Mouse (Mus musculus) lung, adult 2 months (tissue): ENCODE results near the gene Agtpbp1.

Experiments used
- CTCF ChIP-seq: fragments of 200-500 bp; IDR thresholded peaks from 2 replicates; pipeline ENCODE4 v1.5.1; 2011; ENCODE audit warnings: mild to moderate bottlenecking, low read length, control low read depth; ENCODE audit not compliant: insufficient read depth
- POLR2A ChIP-seq: fragments of 200-500 bp; IDR thresholded peaks from 2 replicates; pipeline ENCODE4 v1.6.1; 2011; ENCODE audit warnings: low read depth, mild to moderate bottlenecking, control low read depth, low read length, borderline replicate concordance; ENCODE audit errors: extremely low read depth

DNA sequence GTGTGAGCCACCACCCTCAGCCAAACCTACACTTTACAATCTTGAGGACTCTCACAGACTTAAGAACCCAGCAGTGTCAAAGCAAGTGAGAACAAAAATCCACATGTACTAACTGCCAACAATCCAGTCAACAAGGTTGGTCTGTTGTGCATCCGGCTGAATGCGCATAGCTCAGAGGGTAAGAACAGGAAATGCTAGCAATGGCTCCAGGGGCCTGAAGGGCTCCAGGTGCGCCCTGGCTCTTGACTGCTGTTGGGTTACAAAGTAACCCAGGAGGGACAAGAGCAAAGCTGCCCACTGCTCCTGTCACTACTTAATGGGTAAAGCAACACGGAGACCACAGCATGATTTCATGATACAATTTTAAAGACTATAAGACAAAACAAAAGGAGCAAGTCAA is 81.4 kb downstream of the Agtpbp1 start:
- TF ChIP-seq CTCF: no peak
- no peak for TF ChIP-seq POLR2A
